Mouse (Mus musculus): Measurements from ENCODE around the gene Nrp2. TPM values are rescaled to one million over a fixed set of nuclear protein-coding genes. Genes with fewer than 3 reads are reported as not detected.

The Nrp2 gene
- polyA plus RNA-seq, 1 experiment from 2014 or later, result 6.1 TPM

GRCm38 (mm10) chr1:62715692-62716091 is 12.6 kb downstream of the Nrp2 start:
- no peak for ATAC-seq (ENCODE audit: insufficient number of reproducible peaks, insufficient read depth, low FRiP score, low read depth)
- no peak overlapping the region for H3K9ac ChIP-seq (ENCODE audit: low read length)
- H3K36me3 ChIP-seq (ENCODE audit: control insufficient read depth, insufficient read depth, low read length), result no peaks in the 10 kb centered on the region
- peaks cover 4 to 7% of the 10 kb centered on the region in 2 experiments; a peak in 2 of 4 replicates for H3K4me1 ChIP-seq (ENCODE audit: control insufficient read depth in 2 of 2, insufficient read depth in 2 of 2, low read length in 2 of 2)
- H3K27me3 ChIP-seq (ENCODE audit: control insufficient read depth, insufficient read depth, low read length), result no peaks in the 10 kb centered on the region
- WGBS, result 70% methylated on average over 4 of the region's 4 CpGs
- no peaks in the 10 kb centered on the region for H3K9me3 ChIP-seq (ENCODE audit: control insufficient read depth, low read length)
- H3K4me3 ChIP-seq (ENCODE audit: control insufficient read depth in 1 of 2, insufficient read depth in 1 of 2, low read depth in 1 of 2, low read length in 2 of 2), result no peak overlapping the region
- no peak overlapping the region for H3K27ac ChIP-seq (replicated peaks in 1 of 2; ENCODE audit: control insufficient read depth in 1 of 2, insufficient read depth in 1 of 2, low read depth in 2 of 2, low read length in 2 of 2)
- no peak overlapping the region for H3K4me2 ChIP-seq (ENCODE audit: low read length)

GRCm38 (mm10) chr1:62716836-62717478 is 13.9 kb downstream of the Nrp2 start:
- H3K4me2 ChIP-seq (ENCODE audit: low read length), result no peak overlapping the region
- WGBS, result 50% methylated on average over 10 of the region's 10 CpGs
- no peaks in the 10 kb centered on the region for H3K27me3 ChIP-seq (ENCODE audit: control insufficient read depth, insufficient read depth, low read length)
- H3K4me1 ChIP-seq (ENCODE audit: control insufficient read depth in 2 of 2, insufficient read depth in 2 of 2, low read length in 2 of 2), result peaks cover 9 to 12% of the 10 kb centered on the region in 2 experiments
- no peak overlapping the region for H3K9ac ChIP-seq (ENCODE audit: low read length)
- ATAC-seq (ENCODE audit: insufficient number of reproducible peaks, insufficient read depth, low FRiP score, low read depth), result no peak
- H3K9me3 ChIP-seq (ENCODE audit: control insufficient read depth, low read length), result no peaks in the 10 kb centered on the region
- H3K4me3 ChIP-seq (ENCODE audit: control insufficient read depth in 1 of 2, insufficient read depth in 1 of 2, low read depth in 1 of 2, low read length in 2 of 2), result no peak overlapping the region
- no peak overlapping the region for H3K27ac ChIP-seq (replicated peaks in 1 of 2; ENCODE audit: control insufficient read depth in 1 of 2, insufficient read depth in 1 of 2, low read depth in 2 of 2, low read length in 2 of 2)
- H3K36me3 ChIP-seq (ENCODE audit: control insufficient read depth, insufficient read depth, low read length), result no peaks in the 10 kb centered on the region

- Histone ChIP-seq H3K4me3 (ENCODE audit: control insufficient read depth in 1 of 2, insufficient read depth in 1 of 2, low read depth in 1 of 2, low read length in 2 of 2) (no peak overlapping the region), H3K4me1 (ENCODE audit: control insufficient read depth in 2 of 2, insufficient read depth in 2 of 2, low read length in 2 of 2) (peaks cover 9 to 13% of the 10 kb centered on the region in 2 experiments), H3K27me3 (ENCODE audit: control insufficient read depth, insufficient read depth, low read length) (no peaks in the 10 kb centered on the region), H3K4me2 (ENCODE audit: low read length) (no peak overlapping the region), H3K9me3 (ENCODE audit: control insufficient read depth, low read length) (no peaks in the 10 kb centered on the region), H3K36me3 (ENCODE audit: control insufficient read depth, insufficient read depth, low read length) (no peaks in the 10 kb centered on the region), H3K9ac (ENCODE audit: low read length) (no peak overlapping the region), H3K27ac (replicated peaks in 1 of 2; ENCODE audit: control insufficient read depth in 1 of 2, insufficient read depth in 1 of 2, low read depth in 2 of 2, low read length in 2 of 2) (no peak overlapping the region)
- no peak for ATAC-seq (ENCODE audit: insufficient number of reproducible peaks, insufficient read depth, low FRiP score, low read depth)
- WGBS, result 72% methylated on average over 13 of the region's 13 CpGs
Observed at GRCm38 (mm10) chr1:62717552-62718236, 14.6 kb downstream of the Nrp2 start.

GRCm38 (mm10) chr1:62718237-62718571 is 15.1 kb downstream of the Nrp2 start:
- no peaks in the 10 kb centered on the region for H3K9me3 ChIP-seq (ENCODE audit: control insufficient read depth, low read length)
- WGBS, result 54% methylated on average over 5 of the region's 5 CpGs
- H3K4me2 ChIP-seq (ENCODE audit: low read length), result no peak overlapping the region
- H3K27me3 ChIP-seq (ENCODE audit: control insufficient read depth, insufficient read depth, low read length), result no peaks in the 10 kb centered on the region
- no peaks in the 10 kb centered on the region for H3K36me3 ChIP-seq (ENCODE audit: control insufficient read depth, insufficient read depth, low read length)
- H3K4me3 ChIP-seq (ENCODE audit: control insufficient read depth in 1 of 2, insufficient read depth in 1 of 2, low read depth in 1 of 2, low read length in 2 of 2), result no peak overlapping the region
- no peak for ATAC-seq (ENCODE audit: insufficient number of reproducible peaks, insufficient read depth, low FRiP score, low read depth)
- H3K4me1 ChIP-seq (ENCODE audit: control insufficient read depth in 2 of 2, insufficient read depth in 2 of 2, low read length in 2 of 2), result peaks cover 9 to 13% of the 10 kb centered on the region in 2 experiments
- H3K9ac ChIP-seq (ENCODE audit: low read length), result no peak overlapping the region
- H3K27ac ChIP-seq (replicated peaks in 1 of 2; ENCODE audit: control insufficient read depth in 1 of 2, insufficient read depth in 1 of 2, low read depth in 2 of 2, low read length in 2 of 2), result no peak overlapping the region

GRCm38 (mm10) chr1:62718750-62719149 is 15.7 kb downstream of the Nrp2 start:
- no peaks in the 10 kb centered on the region for H3K9me3 ChIP-seq (ENCODE audit: control insufficient read depth, low read length)
- 44% methylated on average over 8 of the region's 8 CpGs for WGBS
- peaks cover 9 to 13% of the 10 kb centered on the region in 2 experiments for H3K4me1 ChIP-seq (ENCODE audit: control insufficient read depth in 2 of 2, insufficient read depth in 2 of 2, low read length in 2 of 2)
- H3K27me3 ChIP-seq (ENCODE audit: control insufficient read depth, insufficient read depth, low read length), result no peaks in the 10 kb centered on the region
- ATAC-seq (ENCODE audit: insufficient number of reproducible peaks, insufficient read depth, low FRiP score, low read depth), result no peak
- H3K27ac ChIP-seq (replicated peaks in 1 of 2; ENCODE audit: control insufficient read depth in 1 of 2, insufficient read depth in 1 of 2, low read depth in 2 of 2, low read length in 2 of 2), result no peak overlapping the region
- no peak overlapping the region for H3K4me3 ChIP-seq (ENCODE audit: control insufficient read depth in 1 of 2, insufficient read depth in 1 of 2, low read depth in 1 of 2, low read length in 2 of 2)
- no peak overlapping the region for H3K4me2 ChIP-seq (ENCODE audit: low read length)
- H3K36me3 ChIP-seq (ENCODE audit: control insufficient read depth, insufficient read depth, low read length), result no peaks in the 10 kb centered on the region
- no peak overlapping the region for H3K9ac ChIP-seq (ENCODE audit: low read length)

- Histone ChIP-seq H3K36me3 (ENCODE audit: control insufficient read depth, insufficient read depth, low read length) (no peaks in the 10 kb centered on the region), H3K4me2 (ENCODE audit: low read length) (no peak overlapping the region), H3K9ac (ENCODE audit: low read length) (no peak overlapping the region), H3K27me3 (ENCODE audit: control insufficient read depth, insufficient read depth, low read length) (no peaks in the 10 kb centered on the region), H3K9me3 (ENCODE audit: control insufficient read depth, low read length) (no peaks in the 10 kb centered on the region), H3K4me1 (ENCODE audit: control insufficient read depth in 2 of 2, insufficient read depth in 2 of 2, low read length in 2 of 2) (peaks cover 9 to 16% of the 10 kb centered on the region in 2 experiments), H3K4me3 (ENCODE audit: control insufficient read depth in 1 of 2, insufficient read depth in 1 of 2, low read depth in 1 of 2, low read length in 2 of 2) (no peak overlapping the region), H3K27ac (replicated peaks in 1 of 2; ENCODE audit: control insufficient read depth in 1 of 2, insufficient read depth in 1 of 2, low read depth in 2 of 2, low read length in 2 of 2) (no peak overlapping the region)
- 90% methylated on average over 6 of the region's 6 CpGs for WGBS
- ATAC-seq (ENCODE audit: insufficient number of reproducible peaks, insufficient read depth, low FRiP score, low read depth), result no peak
Observed at GRCm38 (mm10) chr1:62719770-62720169, 16.7 kb downstream of the Nrp2 start.

GRCm38 (mm10) chr1:62720176-62720575 is 17.1 kb downstream of the Nrp2 start:
- WGBS, result 71% methylated on average over 3 of the region's 3 CpGs
- ATAC-seq (ENCODE audit: insufficient number of reproducible peaks, insufficient read depth, low FRiP score, low read depth), result no peak
- H3K4me2 ChIP-seq (ENCODE audit: low read length), result no peak overlapping the region
- no peaks in the 10 kb centered on the region for H3K36me3 ChIP-seq (ENCODE audit: control insufficient read depth, insufficient read depth, low read length)
- no peak overlapping the region for H3K4me3 ChIP-seq (ENCODE audit: control insufficient read depth in 1 of 2, insufficient read depth in 1 of 2, low read depth in 1 of 2, low read length in 2 of 2)
- H3K9ac ChIP-seq (ENCODE audit: low read length), result no peak overlapping the region
- H3K27me3 ChIP-seq (ENCODE audit: control insufficient read depth, insufficient read depth, low read length), result no peaks in the 10 kb centered on the region
- peaks cover 13 to 16% of the 10 kb centered on the region in 2 experiments for H3K4me1 ChIP-seq (ENCODE audit: control insufficient read depth in 2 of 2, insufficient read depth in 2 of 2, low read length in 2 of 2)
- no peaks in the 10 kb centered on the region for H3K9me3 ChIP-seq (ENCODE audit: control insufficient read depth, low read length)
- H3K27ac ChIP-seq (replicated peaks in 1 of 2; ENCODE audit: control insufficient read depth in 1 of 2, insufficient read depth in 1 of 2, low read depth in 2 of 2, low read length in 2 of 2), result 0 out of 4 replicates have a peak overlapping the region, but pooled peaks of 1 of the 2 experiments have one; percentile 21
